Mouse (Mus musculus): ENCODE results near the gene Abcc9. TPM values are rescaled to one million over a fixed set of nuclear protein-coding genes. Genes with fewer than 3 reads are reported as not detected.

Abcc9 gene
- total RNA-seq (2021): 1 to 10 TPM; 7.3 to 8.5 TPM

DNA sequence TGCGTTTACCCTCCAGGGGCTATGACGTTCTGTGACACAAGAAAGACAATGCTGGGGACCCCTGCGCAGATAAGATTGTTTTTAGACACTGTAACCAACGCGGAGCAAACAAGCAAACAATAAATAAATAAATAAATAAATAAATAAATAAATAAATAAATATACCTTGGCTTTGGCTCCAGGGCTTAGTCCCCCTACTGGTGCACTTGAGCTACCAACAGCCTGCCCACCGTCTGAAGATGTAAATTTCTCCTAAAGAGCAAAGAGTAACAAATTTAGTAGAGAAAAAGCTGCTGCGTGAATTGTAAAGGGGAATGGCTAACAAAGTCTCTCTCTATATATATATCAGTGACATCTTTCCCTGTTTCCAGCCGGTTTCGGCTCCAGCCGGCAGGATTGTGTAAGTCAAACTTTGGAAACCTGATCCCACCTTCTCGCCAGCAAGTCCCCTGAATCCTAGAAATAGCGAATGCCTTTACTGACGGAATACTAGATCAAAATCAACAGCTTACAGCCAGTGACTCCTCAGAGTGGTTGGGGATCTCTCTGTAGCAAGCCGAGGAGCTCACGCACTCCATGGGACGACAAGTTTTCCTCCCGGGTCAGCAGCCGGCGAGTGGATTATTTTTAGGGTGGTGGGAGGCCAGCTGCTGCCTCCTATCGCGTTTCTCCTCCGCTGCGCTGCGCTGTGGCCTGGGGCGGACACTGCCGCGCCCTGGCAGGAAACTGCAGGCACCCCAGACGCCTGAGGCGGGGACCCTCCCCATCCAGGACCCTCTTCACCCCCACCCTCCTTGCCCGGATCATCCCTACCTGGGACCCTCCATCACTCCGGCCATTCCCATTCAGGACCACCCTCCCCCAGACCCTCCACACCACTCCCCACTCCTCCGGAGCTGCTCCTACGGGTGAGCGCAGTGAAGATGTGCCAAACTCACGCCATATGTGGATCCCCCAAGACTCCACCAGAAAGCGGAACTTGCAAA lies at the start of gene Abcc9:
TSS of gene Abcc9 (minus strand) at position 664 of the 986 bp plus-strand sequence.
- DNase-seq: no peak
- intact Hi-C loops (cut with DNase I): no loop called here

DNA sequence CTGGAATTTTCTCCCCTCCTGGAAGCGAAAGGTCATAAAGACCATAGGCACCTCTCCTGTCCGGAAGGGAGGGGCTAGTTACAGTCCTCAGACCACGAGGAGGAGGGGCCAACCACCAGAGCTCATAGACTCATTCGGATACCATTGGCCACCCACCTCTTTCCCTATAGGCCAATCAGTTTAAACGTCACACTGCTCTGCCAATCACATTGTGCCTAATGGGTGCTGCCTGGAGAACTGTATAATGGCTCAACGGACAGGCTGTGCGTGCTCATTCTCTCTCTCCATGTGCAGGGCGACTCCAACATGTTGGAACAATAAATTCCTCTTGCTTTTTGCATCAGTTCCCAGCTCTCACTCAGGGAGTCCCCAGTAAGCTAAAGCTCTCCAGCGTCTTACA lies 49.2 kb upstream of the Abcc9 start:
- no peak for DNase-seq
- intact Hi-C loops (cut with DNase I): no loop called here

DNA sequence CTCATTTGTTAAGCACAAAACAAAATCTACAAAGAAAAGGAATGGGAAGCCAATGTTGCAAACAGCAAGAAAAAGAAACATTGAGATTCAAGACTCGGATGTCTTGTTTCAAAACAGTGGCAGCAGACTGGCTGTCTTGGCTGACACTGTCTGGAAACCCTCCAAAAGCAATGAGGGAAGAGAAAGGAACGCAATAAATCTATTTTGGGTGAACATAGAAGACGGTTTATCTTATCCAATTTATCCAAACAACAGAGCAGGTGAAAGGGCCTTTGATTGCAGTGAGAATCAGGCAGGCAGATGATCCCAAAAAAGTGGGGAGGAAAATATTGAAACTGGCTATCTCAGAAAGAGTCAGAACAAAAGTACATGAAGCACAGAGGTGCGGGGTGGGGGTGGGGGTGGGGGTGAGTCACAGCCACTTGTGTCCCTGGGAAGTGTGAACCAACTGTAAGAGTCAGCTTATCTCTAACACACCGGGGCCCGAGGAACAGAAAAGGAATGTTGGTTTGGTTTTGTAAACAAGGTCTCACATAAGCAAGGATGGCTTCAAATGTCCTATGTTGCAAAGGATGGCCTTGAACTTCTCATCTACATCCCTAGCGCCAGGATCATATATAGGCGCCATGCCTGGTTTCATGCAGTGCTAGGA lies 46.1 kb upstream of the Abcc9 start:
- DNase-seq: no peak
- intact Hi-C loops (cut with DNase I): no loop called here

DNA sequence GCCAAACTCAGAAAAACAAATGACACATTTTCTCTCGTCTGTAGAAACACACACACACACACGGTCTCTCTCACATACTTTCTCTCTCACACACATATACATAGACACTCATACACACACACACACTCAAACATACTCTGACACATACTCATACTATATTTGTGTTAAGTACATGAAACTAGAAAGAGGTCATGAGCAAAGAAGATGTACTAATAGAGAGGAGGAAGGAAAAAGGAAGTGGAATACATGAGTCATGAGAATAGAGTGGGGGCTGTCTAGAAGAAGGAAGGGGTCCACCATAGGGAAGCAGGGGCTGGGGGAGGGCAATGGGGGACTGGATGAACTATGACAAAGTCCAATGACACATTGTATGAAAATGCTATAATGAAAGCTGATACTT lies 45.0 kb upstream of the Abcc9 start:
- no peak for DNase-seq
- intact Hi-C loops (cut with DNase I): no loop called here

DNA sequence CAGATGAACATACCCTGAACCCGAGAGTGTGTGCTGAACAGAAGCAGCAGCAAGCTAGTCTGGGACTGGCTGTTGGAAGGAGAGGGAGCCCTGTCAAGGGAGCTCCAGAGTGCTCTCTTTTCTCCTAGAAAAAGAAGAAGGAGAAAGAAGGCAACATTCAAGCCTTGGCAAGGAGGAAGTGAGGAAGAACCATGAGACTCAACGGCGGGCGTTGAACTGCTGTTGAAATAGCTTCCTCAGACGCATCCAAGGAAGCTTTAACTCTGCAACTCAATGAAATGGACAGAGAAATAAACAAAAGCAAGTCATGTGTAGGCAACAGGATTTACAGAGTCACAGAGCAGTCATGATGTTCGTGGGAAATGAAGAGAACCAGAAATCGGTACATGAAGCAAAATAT lies 44.6 kb upstream of the Abcc9 start:
- DNase-seq: no peak
- intact Hi-C loops (cut with DNase I): no loop called here

DNA sequence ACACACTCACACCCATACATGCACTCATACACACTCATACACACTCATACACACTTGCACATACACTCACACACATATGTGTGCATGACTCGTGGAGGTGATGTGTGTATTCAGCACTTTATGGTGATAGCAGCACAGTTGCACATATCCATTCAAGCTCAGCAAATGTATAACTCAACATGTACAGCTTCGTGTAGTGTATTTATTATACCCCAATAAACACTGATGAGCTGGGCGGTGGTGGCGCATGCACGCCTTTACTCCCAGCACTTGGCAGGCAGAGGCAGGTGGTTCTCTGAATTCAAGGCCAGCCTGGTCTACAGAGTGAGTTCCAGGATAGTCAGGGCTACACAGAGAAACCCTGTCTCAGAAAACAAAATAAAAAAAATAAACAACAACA lies 43.4 kb upstream of the Abcc9 start:
- DNase-seq: no peak
- intact Hi-C loops (cut with DNase I): no loop called here

DNA sequence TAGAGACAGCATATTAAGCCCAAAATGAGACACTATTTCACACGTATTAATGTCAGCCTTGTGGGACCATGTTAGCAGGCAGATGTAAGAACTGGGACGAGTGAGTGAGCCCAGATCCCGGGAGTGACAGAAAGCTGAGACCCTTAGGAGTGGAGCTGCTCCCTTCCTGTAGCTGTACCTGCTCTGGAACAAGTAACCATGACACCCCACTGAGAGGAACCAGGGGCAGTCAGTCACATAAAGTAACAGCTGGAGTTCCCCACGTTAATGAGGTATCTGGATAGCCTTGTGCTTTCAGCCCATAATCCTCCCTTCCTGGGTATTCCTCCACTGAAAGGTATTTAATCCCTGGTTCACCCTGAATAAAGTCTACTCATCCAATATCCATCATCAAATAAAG lies 41.1 kb upstream of the Abcc9 start:
- DNase-seq: no peak
- intact Hi-C loops (cut with DNase I): no loop called here

DNA sequence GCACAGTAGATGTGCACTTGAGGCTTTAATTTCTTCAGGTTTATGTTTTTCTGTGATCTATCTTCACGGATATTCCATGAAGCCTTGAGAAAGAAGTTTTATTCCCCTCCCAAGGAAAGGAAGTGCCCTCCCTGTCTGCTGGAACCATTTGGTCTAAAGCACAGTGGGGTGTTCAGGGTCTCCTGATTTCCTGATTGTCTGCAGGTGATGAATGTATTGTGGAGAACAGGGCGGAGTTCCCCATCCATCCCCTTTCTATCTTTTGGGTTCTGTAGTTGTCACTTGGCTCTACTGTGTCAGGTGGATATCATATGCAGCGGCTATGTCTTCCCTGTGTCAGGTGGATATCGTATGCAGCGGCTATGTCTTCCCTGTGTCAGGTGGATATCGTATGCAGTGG lies 39.6 kb upstream of the Abcc9 start:
- intact Hi-C loops (cut with DNase I): no loop called here
- no peak for DNase-seq

DNA sequence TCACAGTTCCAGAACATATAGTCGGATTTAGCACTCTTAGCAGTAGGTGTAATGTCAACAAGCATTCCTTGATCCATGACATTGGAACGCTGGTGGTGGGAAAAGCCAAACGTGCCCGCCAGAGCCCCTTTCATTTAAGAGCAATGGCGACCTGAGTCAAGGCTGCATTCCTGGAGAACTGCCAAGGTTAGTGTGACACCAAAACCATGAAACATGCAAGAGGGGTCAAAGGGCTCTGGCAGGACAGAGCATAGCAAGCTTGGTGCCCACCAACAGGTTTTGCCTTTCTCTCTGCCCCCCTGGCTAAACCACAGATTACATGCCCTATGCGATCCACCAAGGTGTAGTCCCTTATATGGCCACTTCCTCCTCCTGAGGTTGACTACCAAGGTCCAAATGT lies 36.5 kb upstream of the Abcc9 start:
- intact Hi-C loops (cut with DNase I): no loop called here
- no peak for DNase-seq

DNA sequence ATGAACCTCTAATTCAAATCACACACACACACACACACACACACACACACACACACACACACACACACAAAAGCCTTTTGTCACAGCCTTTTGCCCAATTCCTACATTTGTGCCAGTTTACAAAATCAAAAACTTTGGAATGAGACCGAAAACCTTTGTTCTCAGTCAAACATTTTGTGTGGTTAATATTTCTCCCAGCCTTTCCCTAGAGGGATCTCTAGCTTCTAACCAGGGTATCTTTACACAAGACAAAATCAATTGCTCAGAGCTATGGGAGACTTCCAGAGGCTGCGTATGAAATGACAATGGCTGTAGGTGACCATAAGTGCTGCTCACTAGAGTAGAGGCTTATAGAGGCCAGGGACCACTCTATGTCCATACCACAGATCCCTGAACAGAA lies 36.1 kb upstream of the Abcc9 start:
- no peak for DNase-seq
- intact Hi-C loops (cut with DNase I): no loop called here

DNA sequence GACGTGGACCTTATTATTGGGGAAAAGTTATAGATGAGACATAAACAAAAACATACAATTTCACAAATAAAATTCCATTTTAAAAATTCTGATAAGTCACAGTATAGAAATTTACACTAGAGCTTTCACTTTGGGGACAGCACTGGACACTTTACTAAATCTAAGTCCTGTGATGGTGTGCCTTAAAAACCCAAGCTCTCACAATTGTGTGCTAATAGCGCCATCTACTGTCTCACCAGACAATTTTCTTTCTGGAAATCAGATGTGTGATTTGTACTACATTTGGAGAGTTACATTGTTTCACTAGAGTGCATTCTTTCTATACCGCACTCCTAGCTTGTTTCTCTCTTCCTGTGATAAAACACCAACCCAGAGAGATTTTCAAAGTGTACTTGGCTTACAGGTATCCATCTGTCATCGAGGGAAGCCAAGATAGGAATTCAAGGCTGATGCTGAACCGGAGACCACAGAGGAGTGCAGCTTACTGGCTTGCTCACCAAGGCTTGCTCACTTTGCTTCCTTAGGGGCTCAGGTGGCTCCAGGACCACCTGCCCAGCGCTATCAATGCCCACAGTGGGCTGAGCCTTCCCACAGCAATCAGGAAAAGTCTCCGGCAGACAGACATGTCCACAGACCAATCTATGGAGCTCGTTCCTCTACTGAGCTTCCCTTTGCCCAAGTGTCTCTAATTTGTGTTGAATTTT lies 33.3 kb upstream of the Abcc9 start:
- intact Hi-C loops (cut with DNase I): loop anchor here (2.0 kb wide), 1 partner anchor 211 kb away; no protein-coding TSS in a partner anchor
- DNase-seq: no peak

DNA sequence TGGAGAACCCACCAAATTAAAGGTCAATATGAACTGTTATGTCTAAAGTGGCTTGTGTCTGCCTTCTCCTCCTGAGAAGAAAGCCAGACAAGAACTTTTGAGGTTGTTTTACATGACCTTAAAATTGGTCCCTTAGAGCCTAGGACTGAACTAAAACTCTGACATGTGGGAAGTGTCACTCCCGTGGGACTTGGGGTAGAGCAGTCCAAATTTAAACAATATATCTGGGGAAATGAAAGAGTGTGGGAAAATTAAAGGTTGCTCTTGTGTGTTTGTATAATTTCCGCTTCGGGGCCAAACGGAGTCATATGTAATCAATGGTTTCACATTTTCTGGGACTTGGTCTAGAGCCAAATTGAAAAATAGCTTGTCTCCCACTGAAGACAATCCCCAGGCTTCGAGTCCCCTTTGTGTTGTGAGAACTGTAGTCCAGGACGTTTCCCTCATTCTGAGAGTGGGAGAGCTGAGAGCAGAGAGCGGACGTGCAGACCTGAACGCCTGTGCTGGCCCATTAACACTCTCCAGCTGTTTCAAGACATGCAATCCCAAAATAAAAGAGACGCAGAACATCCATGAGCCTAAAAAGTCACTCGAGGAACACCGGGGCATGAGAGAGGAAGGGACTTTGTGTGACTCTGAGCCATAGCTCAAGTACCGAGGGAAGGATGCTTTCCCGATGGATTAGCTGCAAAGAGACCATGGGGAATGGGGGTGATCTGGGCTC lies 30.6 kb upstream of the Abcc9 start:
- intact Hi-C loops (cut with DNase I): no loop called here
- DNase-seq: no peak

DNA sequence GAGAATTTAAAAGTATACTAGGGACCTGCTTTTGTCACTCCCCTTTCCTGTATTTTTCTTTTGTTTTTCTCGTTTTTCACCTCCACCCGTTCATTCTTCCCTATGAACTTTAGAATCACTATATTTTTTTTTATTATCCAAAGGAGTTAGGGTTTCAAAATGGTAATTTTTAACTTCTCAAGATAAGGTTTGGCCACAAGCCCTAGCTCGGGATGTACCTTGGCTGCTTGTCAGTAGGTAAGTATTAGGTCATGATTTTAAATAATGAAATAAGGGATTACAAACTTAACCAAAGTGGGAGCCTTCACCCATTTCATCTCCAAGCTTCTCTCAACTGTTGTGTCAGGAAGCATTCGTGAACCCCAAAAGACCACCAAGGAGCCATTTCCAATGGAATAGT lies 23.9 kb upstream of the Abcc9 start:
- intact Hi-C loops (cut with DNase I): no loop called here
- no peak for DNase-seq

DNA sequence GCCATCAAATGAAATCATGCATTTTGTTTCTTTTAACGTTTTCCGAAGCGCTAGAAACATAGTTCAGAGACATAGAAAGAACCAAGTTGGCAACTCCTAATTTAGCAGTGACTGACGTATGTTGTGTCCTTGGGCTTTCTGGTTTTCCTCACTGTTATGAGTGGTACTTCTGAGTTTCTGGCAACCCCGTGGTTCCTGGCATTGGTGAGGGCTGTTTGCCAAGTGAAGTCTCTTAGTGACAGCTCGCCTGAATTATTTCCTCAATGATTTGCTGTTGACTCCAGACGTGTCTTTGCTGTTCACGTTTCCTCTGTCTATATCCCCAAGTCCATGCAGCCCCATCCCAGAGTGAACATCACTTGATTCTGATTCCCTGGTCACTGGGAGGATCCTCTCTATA lies 19.6 kb upstream of the Abcc9 start:
- intact Hi-C loops (cut with DNase I): no loop called here
- no peak for DNase-seq

DNA sequence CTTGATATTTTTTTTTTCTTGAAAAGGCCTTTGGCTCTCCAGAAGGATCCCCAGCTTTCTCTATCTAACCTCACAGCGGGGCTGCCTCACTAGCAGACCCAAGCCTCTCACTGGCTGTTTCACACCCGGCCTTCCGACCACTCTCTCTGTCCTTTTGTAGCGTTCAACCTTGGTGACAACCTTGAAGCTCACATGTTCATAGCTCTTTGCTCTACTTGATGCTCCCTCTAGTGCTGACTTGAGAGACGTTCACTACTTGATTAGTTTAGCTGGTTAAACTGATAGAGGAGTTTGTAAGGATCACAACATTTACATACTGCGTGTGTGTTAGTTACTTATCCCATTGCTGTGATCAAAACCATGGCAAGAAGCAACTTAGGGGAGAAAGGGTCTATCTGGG lies 18.5 kb upstream of the Abcc9 start:
- intact Hi-C loops (cut with DNase I): no loop called here
- DNase-seq: no peak

DNA sequence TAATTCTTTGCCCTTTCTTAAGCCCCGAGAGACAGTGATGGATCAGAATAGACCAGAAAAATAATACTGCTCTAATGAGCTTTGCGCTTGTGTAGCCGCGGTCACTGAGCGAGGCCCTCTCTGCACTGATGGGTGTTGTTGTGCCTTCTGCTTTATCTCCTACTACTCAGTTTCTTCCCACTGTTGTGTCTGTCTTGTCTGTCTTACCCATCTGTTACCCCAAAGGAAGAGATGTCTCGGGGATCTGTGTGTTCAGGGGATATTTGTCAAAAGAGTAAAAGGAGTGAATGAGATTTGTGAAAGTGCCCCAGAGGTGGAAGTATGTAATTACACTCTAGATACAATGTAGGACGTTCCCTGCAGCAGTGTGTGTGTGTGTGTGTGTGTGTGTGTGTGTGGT lies 16.1 kb upstream of the Abcc9 start:
- intact Hi-C loops (cut with DNase I): no loop called here
- no peak for DNase-seq

DNA sequence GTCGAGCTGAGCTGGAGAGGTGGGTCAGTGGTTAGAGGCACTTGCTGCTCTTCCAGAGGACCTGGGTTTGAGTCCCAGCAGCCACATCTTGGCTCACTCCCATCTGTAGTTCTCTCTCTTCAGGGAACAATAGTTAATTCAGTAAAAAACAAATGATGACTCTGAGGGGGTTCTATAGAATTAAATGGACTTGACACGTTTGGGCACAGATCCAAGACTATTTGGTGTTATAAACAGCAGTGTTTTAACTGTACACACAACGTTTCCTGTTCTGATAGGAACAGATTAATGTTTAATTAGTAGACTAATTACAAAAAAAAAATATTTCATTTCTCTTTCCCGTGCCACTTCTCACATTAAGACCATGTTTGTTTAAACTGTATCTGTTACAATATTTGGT lies 15.1 kb upstream of the Abcc9 start:
- DNase-seq: no peak
- intact Hi-C loops (cut with DNase I): no loop called here

DNA sequence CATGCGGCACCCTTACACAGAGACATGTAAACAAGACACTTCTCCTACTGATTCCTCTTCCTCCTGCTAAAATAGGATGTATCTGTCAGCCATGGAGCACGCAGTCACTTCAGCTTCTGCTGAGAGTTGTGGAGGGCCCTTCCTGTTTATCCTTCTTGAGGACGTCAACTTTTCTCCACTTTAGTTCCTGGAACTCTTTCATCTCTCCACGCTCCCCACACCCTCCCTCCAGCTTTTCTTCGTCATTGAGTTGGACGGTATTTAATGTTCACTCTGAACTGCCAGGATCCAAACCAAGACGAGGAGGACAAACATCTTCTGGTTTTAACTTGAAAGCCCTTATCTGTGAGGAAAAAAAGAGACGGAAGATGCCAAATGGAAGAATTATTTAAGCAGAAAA lies 12.9 kb upstream of the Abcc9 start:
- no peak for DNase-seq
- intact Hi-C loops (cut with DNase I): no loop called here

DNA sequence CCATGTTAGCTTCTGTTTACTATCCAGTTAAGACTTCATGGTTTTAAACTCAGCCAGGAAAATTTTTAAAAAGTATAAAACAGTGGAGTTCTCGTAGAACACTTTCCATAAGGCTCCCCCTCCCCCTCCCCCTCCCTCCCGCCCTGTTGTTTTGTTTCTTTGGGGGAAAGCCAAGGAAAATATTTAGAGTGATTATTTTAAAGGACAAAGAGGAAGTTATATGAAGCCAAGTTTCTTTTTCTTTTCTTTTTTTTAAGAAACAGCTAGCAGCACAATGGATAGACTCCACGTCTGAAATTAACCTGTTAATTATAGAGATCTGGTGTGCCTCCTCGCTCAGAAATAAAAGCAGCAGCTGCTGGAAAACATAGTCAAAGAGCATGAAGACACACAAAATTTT lies 9.0 kb upstream of the Abcc9 start:
- no peak for DNase-seq
- intact Hi-C loops (cut with DNase I): no loop called here

DNA sequence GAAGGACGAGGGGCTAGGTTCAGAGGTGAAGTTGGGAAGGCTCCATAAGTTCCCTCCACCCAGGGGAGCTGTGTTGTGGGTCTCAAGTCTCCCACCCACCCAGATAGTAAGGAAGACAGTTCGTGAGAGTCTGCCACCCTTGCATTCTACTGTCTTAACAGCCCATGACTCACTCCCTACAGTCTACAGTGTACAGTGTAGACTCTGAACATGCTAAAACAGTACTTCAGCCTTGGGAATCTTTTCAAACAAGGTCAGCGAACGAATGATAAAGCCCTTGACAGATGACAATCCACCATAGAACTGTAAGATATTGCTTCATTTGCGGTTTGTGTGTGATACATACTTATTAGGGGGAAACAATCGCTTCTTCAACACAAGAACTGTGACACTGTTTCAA lies 8.6 kb upstream of the Abcc9 start:
- intact Hi-C loops (cut with DNase I): no loop called here

DNA sequence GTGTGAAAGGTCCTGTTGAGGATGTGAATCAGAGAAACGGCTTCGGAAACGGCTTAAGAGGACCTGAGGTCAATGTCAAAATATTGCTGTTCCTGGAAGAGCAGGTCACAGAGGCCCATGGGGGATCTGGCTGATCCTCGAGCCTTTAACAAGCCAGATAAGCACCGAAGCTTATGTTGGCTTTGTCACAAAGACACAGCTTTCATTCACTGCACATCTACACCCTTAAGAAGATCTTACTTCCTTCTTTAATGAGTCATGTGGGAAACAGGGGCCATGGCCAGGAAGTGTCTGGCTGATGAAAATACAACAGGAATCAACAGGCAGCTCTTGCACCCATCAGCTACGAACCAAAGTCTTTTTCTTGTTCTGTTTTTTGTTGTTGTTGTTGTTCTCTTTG lies 6.3 kb upstream of the Abcc9 start:
- intact Hi-C loops (cut with DNase I): no loop called here
- no peak for DNase-seq

More for the DNA sequence above, 8.6 kb upstream of the Abcc9 start:
- DNase-seq: no peak
